Mouse (Mus musculus): ENCODE results near the gene Tmem168.

Tmem168 gene

GRCm38 (mm10) chr6:13607621-13608493, at the start of gene Tmem168:
TSS of gene Tmem168 (minus strand) at chr6:13608100.
- DNase-seq (ENCODE audit: low spot score in 2 of 2): peak; percentile 82 to 89

DNA sequence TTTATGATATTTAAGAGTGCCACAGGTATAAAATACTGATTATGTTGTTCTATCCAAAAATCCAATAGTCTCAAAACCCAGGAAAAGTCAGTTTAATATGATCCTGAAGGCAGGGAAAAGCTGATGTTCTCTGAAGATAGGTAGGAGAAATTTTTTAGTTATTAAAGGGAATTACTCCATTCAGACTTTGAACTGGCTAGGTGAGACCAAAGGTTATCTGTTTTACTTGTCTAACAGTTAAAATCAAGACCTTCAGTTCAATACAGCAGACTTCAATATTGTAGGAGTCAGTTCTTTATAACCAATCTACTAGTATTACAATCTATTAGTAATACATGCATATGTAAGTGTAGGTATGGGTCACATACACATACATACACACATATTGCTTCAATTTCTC, 46.2 kb upstream of the Tmem168 start:
- no peak for DNase-seq (ENCODE audit: low spot score in 2 of 2)

- DNase-seq (ENCODE audit: low spot score in 2 of 2): no peak
Measured at GRCm38 (mm10) chr6:13652284-13652683, 44.4 kb upstream of the Tmem168 start.

- no peak for DNase-seq (ENCODE audit: low spot score in 2 of 2)
Measured at GRCm38 (mm10) chr6:13650854-13651253, 43.0 kb upstream of the Tmem168 start.

DNA sequence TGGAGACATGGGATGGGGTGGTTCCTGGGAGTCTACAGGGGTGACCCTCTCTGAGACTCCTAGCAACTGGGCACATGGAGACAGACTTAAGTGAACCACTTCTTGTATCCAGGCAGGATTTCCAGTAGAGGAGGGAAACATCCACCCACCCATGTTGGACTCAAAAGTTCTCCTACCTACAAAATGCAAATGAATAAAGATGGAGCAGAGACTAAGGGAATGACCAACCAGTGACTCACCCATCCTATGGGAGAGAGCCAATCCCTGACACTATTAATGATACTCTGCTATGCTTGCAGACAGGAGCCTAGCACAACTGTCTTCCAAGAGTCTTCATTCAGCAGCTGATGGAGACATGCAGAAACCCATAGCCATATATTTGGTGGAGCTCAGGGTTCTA, 40.4 kb upstream of the Tmem168 start:
- DNase-seq (ENCODE audit: low spot score in 2 of 2): no peak

GRCm38 (mm10) chr6:13636582-13636989, 28.7 kb upstream of the Tmem168 start:
- no peak for DNase-seq (ENCODE audit: low spot score in 2 of 2)

DNA sequence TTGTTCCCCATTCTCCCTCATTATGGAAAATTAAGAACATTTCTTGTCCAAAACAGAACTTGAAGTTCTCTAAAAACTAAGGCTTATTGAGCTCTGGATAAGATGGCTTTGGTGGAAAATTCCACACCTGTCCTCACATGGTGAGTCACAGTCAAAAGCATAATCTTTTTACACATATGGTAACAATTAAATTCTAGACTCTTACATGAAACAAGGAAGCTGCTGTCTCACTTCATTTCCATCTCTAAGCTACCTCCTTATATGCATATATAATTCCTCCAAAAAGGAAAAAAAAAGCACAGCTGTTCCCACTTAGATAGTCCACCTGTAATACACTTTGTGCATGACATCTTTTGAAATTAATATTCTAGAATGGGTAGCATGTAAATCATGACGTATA, 24.7 kb upstream of the Tmem168 start:
- no peak for DNase-seq (ENCODE audit: low spot score in 2 of 2)

DNA sequence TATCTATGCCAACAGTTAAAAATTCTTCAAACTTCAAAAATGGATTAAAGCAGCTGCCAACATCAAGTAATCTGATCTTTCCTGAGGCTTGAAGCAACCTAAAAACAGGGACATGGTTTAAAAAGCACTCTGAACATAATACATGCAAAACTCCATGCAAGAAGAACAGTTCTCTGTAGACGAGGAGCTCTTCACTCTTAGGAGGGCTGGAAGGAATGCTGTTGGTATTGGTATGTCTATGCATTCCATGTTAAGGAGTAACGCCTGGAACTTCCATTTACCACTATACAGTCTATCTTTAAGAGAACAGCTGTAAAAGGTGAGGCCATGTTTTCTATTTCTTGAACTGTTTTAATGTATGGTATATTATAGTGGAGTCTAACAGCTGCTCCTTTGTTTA, 22.7 kb upstream of the Tmem168 start:
- no peak for DNase-seq (ENCODE audit: low spot score in 2 of 2)

DNA sequence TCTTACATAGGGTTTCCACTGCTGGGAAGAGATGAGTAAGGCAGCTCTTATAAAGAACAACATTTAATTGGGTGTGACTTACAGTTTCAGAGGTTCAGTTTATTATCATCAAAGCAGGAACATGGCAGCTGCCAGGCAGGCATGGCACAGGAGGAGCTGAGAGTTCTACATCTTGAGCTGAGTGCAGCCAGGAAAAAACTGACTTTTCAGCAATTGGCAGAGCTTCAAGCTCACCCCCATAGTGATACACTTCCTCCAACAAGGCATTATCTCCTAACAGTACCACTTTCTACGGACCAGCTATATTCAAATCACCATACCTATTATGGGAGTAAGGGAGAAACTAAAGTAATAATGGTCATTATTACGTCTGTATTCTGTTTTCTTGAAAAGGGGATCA, 11.7 kb upstream of the Tmem168 start:
- DNase-seq (ENCODE audit: low spot score in 2 of 2): no peak

GRCm38 (mm10) chr6:13617110-13617509, 9.2 kb upstream of the Tmem168 start:
- no peak for DNase-seq (ENCODE audit: low spot score in 2 of 2)

GRCm38 (mm10) chr6:13614568-13614967, 6.7 kb upstream of the Tmem168 start:
- DNase-seq (ENCODE audit: low spot score in 2 of 2): no peak

GRCm38 (mm10) chr6:13613671-13614070, 5.8 kb upstream of the Tmem168 start:
- DNase-seq (ENCODE audit: low spot score in 2 of 2): no peak

- no peak for DNase-seq (ENCODE audit: low spot score in 2 of 2)
Measured at GRCm38 (mm10) chr6:13610869-13611268, 3.0 kb upstream of the Tmem168 start.

DNA sequence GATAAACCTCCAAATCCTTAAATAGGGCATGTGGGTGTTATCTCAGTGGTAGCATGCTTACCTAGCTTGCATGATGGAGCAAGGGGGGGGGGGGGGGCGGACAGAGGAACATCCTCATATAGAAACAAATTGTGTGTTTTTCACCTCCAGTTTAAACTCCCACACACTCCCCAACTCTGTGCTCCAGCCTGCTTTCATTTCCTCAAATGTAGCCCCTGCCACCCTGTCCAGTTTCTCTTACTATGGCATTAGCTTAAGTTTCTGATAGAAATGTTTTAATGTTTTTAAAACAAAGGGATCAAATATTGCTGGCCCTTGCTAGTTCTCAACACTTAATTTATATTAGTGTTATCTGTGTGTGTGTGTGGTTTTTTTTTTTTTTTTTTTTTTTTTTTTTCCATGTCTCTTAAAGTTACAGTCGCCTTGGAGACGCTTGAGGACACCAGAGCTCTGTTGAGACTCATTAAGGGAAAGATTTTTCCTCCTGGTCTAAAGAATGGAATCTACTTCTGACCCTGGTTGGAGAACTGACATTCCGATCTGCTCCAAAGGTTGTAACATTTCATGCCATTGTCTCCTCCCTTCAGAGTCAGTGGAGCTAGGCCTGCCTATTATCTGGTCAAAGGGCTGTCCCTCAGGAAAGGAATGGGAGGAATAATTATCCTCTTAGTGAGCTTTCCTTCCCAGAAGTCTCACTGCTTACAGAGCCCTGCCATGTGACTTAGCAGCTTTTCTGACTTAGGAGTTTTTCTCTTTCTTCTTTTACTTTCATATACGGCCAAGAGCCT, 1.6 kb upstream of the Tmem168 start:
- no peak for DNase-seq (ENCODE audit: low spot score in 2 of 2)

GRCm38 (mm10) chr6:13606921-13607620, 829 bp downstream of the Tmem168 start:
- DNase-seq (ENCODE audit: low spot score in 2 of 2): no peak

DNA sequence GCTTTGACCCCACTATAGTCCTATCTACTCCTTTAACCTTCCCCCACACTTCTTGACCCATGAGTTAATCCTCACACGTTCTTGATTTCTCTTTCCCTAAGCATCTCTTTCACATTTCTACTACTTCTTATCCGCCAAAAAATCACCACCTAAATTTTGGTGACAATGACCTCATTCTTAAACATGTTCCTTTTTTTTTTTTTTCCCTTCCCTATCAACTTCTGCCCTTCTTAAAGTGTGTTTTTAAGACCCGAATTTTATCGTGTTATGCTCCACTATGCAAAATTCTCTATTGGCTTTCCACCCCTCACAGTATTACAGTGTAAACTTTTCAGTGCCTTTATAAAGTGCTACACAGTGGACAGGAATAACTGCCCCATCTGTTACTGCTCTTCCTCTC, 1.5 kb downstream of the Tmem168 start:
- DNase-seq (ENCODE audit: low spot score in 2 of 2): no peak

GRCm38 (mm10) chr6:13603134-13603533, 4.8 kb downstream of the Tmem168 start:
- no peak for DNase-seq (ENCODE audit: low spot score in 2 of 2)

DNA sequence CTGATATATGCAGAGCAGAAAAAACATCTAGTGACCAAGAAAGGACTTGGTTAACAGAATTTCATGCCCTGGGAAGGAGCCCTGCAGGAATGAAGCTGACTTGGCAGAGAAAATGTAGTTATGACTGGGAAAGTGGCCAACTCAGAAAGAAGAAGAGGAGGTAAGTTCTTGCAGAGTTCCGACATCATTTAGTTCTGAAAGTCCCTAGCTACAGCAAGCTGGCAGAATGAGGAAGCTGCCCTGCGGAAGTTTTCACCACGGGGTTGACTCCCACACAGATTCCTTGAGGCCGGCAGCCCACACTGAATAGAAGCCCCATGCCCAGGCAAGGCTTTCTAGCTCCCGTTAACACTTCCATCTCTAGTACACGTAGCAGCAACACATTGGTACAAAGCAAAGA, 6.3 kb downstream of the Tmem168 start:
- no peak for DNase-seq (ENCODE audit: low spot score in 2 of 2)

GRCm38 (mm10) chr6:13598239-13598923, 9.5 kb downstream of the Tmem168 start:
- no peak for DNase-seq (ENCODE audit: low spot score in 2 of 2)

DNA sequence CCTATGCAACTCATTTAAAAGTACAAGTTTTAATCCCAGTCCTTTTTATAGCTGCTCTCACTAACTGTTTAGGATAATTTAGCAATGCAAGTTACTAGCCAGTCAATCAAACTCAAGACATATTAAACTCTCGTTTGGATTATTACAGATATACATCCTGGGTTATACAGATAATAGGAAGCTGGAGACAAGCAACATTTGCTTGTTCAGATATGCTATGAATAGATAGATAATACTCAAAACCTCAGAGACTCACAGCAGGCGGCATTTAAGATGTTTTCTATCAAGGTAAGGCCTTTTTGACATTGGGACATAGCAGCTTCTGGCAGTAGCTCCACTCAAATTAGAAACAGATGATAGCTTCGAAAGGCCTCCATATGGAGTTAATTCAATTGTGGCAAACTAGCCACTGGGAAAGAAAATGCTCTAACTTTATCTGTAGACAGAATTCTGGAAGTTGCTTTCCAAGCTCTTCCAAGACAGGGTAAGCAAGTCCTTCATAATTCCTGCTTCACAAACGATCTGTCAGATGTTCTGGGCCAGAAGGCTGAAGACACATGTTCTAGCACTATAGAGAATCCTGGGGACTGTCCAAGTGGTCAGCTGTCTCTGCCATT, 15.1 kb downstream of the Tmem168 start:
- no peak for DNase-seq (ENCODE audit: low spot score in 2 of 2)

GRCm38 (mm10) chr6:13586560-13586959, 21.3 kb downstream of the Tmem168 start:
- DNase-seq (ENCODE audit: low spot score in 2 of 2): no peak
